Mouse (Mus musculus) spleen, postnatal 14 days (tissue): ENCODE results near the gene Nprl3.
"Not testable (repeated sequence)": the region's sequence is repeated elsewhere in the genome, so short reads cannot be mapped to it uniquely, and the experiment has no call there.

Experiments used
- DNase-seq, 2 experiments: peaks; one replicate each; pipeline ENCODE4 v3.0.0; 2021 to 2022; ENCODE audit warnings: low spot score in 2 of 2

Gene Nprl3

GRCm38 (mm10) chr11:32225222-32226104 is 42.0 kb downstream of the Nprl3 start:
- no peak for DNase-seq

DNA sequence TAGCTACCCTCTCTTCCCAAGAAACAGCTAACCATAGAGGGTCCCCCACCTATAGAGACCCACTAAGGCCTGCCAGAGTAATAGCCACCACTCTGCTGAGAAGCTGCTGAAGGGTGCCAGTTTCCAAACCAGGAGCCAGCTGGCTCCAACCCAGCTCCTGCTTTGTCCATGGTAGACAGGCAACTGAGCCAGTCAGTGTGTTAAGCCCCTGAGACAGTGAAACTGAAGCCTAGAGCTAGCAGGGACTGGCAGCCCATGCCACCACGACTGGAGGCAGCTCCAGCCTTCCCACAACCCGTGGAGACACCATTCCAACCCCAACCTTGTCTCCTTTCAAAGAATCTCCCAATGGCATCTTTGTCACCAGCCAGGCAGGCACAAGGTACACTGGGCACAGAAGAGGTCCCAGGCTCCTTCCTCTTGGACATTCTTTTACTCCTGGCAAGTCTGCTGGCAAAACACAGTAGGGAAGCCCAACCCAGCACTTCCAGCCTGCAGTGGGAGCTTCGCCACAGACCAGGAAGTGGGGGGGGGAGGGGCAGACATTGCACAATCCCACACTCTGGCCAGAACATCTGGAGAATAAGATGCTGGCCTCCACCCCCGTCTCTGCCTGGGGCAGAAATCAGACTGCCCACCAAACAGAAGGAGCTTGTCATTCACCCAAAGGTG is 42.9 kb downstream of the Nprl3 start:
- no peak for DNase-seq

GRCm38 (mm10) chr11:32223297-32223967 is 44.1 kb downstream of the Nprl3 start:
- DNase-seq, result no peak

GRCm38 (mm10) chr11:32222570-32223194 is 44.8 kb downstream of the Nprl3 start:
- no peak for DNase-seq

DNA sequence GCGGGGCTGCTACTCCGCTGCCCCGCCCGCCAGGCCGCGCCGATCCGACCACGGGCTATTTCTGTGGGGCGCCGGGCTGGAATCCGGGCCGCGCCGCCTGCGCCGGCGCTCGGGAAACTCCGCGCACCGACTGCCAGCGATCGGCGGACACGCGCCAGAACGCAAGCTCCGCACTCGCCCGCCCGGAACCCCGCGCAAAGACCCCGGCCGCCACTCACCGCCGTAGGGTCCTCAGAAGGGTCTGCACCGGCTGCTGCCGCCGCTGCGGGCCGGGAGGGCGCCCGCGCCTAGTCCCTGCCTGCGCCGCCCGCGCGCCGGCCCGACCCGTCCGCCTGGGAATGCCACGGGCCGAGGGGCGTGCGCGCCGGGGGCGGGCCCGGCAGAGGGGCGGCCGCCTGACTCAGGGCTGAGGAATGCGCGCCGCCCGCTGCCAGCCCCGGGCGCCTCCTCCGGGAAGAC is 45.5 kb downstream of the Nprl3 start, which contains the start of gene Rhbdf1:
Gene Rhbdf1 (minus strand): TSS at position 350 of the 459 bp plus-strand sequence.
- DNase-seq, result no peak

DNA sequence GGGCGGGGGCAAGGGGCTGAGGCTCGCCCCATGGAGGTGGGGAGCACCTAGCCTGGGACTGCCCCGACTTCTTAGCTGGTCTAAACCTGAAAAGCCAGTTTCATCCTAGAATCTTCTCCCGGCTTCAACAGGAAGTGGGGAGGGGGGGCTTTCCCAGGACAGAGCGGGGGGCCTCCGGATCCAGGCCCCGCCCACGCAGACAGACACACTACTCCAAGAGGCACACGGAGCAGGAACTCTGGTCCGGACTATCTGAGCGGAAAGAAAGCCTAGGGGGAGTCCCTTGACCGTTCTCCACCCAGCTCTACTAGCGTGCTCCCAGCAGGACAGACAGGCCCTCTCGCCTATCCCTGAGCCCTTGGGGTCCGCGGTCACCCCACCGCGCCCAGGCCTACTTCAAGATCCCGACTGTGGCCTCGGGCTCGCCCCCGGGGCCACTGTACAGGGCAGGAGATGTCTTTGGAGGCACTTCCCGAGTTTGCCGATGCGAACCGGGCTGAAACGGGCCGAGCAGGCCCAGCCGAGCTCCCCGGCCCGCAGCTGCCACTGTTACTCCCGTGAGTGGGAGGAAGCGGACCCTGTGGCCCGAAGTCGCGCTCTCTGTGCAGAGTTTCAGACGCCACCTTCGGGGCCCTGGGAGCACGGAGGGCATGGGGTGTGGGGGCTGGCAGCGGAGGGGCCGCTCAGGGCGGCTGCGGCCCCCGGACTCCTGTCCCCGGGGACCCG is 46.1 kb downstream of the Nprl3 start:
- DNase-seq, result no peak

- DNase-seq, result no peak
These were observed 46.8 kb downstream of the Nprl3 start for GRCm38 (mm10) chr11:32220607-32221224.

DNA sequence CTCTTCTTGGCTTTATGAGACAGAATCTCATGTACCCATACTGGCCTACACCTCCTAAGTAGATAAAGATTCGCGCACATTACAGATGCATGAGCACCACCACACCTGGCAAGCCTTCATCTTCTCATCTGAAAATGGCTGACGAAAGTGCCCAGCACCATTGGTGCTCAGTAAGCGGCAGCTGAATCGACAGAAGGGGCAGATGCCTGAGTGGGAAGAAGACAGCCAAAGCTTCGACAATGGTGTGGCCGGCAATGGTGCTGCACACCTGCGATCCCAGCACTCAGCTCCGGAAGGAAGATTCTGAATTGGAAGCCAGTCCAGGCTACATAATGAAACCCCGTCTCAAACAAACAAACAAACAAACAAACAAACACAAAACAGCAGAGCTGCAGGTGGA is 48.2 kb downstream of the Nprl3 start:
- no peak for DNase-seq

DNA sequence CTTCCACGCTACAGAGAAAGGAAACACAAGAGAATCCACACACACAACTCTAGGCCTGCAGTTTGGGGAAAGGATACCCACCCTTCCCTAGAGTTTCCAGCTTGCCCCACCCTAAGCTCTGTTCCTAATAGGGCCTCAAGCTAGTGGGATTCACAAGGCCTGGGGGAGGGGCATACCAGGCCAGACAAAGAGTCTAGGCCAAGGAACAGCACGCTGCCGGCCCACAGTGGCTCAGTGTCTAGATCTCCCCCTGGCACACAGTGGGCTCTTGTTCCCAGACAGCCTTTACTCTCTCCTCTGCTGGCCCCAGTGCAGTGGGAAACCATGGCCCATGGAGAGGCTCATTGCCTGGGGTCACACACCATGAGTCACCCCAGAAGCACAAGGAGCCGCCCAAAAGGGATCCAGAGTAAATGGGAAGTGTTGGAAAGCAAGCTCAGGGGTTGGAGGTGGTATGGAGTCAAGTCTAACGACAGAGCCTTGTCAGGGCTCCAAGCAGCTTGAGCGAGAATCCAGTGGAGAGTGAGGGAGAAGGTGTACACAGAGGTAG is 48.9 kb downstream of the Nprl3 start:
- DNase-seq, result no peak

GRCm38 (mm10) chr11:32216851-32217250 is 50.7 kb downstream of the Nprl3 start:
- peak; percentile 53 to 75 for DNase-seq

DNA sequence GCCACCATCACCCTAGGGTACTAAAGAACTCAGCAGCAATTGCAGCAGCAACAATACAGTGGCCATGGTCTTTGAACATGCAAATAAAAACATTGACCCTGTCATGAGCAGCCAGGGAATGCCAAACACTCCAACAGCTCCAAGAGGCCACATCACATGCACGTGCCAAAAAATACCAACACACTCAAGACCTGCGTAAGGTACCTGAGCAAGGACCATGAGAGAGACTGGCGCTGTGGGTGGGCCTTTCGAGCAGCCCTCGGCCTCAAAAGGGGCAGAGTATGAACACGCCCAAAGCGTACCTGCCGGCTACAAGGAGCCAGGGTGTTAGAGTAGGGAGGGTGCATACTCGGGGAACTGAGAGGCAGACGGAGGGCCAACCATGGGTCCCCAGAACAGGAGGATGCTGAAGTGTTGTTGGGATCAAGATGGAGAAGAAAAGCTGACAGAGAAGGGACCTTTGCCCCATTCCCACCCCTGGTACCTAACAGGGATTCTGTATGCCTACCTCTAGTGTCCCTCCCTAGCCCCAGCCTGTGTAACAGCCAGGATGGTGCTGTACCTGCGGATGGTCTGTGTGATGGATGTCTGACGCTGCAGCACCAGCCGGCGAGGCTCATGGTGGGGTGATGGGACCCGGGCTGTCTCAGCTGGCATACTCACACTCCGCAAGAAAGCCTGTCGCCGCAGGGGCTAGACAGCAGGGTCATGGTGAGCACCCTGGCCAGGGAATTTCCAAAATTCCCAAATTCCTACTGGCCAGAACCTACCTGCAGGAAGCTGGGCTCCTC is 51.9 kb downstream of the Nprl3 start:
- DNase-seq, result no peak

GRCm38 (mm10) chr11:32210623-32211022 is 56.9 kb downstream of the Nprl3 start:
- no peak for DNase-seq

DNA sequence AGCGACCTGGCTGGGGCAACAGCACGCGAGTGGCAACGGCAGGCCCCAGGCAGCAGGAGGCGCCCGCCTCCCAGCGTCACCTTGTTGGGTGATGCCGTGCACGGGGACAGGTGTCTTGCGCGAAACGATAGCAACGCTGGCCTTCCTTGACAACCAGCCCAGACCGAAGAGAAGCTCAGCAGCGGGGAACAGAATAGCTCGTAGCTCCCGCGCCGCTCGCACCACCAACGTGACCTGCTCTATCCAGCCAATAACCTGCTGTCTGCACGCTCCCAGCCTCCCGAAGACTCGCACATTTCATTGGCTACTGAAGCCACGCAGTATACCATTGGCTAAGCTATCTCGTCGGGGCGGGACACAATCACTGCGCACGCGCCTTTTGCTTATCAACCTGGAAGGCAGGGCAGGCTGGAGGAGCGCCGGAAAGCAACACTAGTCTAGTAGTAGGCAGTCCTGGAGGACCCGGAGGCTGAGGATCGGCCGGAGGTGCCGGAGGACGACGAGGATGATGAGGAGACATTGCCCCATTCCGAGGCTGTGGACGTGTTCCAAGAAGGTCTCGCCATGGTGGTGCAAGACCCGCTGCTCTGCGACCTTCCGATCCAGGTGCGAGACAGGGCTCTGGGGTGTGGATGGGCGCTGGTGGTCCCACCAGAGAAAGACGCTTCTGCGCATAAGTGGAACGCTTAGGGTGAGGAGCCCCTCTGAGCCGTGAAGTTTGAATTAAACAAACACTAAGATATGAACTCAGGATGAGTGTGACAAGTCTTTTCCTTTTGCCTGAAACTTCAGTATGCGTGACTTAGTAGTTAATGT is 62.2 kb downstream of the Nprl3 start, which contains the start of gene Snrnp25:
Gene Snrnp25 (plus strand): TSS at position 358 of the 816 bp plus-strand sequence.
- peak; percentile 93 to 94 for DNase-seq

GRCm38 (mm10) chr11:32201922-32202685 is 65.4 kb downstream of the Nprl3 start:
- no peak for DNase-seq

- not testable (repeated sequence) for DNase-seq
These were observed 66.5 kb downstream of the Nprl3 start for GRCm38 (mm10) chr11:32200992-32201391.

DNA sequence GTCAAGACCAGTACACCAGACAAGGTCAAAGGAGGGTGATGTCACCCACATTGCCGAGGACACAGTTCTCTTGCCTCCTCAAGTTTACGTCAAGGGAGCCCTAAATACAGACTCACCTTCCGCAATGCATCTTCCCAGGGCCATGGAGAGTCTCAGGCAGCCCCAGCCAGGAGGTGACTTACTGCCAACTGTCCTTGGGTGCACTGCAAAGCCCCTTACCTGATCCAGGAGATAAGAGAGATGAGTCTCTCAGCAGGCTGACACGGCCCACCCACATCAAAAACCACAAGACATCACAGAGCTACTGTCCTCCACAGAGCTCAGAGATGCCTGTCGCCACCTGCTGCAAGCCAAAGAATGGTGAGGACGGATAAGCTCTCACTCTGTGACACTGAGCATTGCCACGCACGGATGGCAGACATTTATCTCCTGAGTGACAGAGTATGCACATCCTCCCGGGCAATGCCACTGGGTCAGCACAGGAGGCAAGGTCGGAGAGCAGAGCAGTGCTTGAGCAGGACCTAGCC is 67.4 kb downstream of the Nprl3 start, which contains the start of gene Il9r:
Gene Il9r (minus strand): TSS at position 205 of the 527 bp plus-strand sequence.
- no peak for DNase-seq

DNA sequence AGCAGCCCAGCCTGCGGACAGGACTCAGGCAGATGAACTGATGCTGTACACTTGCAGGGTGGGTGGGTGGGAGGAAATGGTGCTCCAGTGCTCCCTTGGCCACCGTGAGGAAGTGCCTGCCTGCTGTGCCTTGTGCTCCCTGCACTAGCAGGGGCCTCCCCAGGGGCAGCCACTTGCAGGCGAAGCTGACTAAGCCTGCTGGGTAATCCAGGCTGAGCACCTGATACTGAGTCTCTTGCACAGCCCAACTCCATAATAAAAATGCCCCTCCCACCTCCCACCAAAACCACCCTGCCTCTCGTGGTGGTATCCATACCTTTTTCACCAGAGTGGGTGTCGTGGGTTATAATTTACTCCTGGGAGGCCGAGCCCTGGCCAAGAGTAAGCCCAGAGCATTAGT is 68.3 kb downstream of the Nprl3 start:
- DNase-seq, result no peak
